Mouse (Mus musculus) stomach, embryonic 14.5 days (tissue): Measurements from ENCODE around the gene Tspan32. TPM values are rescaled to one million over a fixed set of nuclear protein-coding genes. Genes with fewer than 3 reads are reported as not detected.

Source experiments
- ATAC-seq: fragments of 200-750 bp; cut with Nextera tagmentation; 2 replicates; pipeline ENCODE4 v1.8.0; 2017; ENCODE audit warnings: low read depth, moderate TSS enrichment; ENCODE audit not compliant: insufficient number of reproducible peaks, insufficient read depth, low FRiP score
- H3K27ac ChIP-seq: fragments of 300-500 bp; sonication (generic); 2 replicates; pipeline ENCODE4 v1.5.1; 2014; ENCODE audit warnings: mild to moderate bottlenecking, low read length, moderate library complexity, mixed read lengths
- H3K27me3 ChIP-seq: fragments of 300-500 bp; sonication (generic); 2 replicates; pipeline ENCODE4 v1.6.1; 2014; ENCODE audit warnings: low read length, control low read depth, mixed read lengths; ENCODE audit not compliant: control insufficient read depth, insufficient read depth
- H3K36me3 ChIP-seq: fragments of 300-500 bp; sonication (generic); 2 replicates; pipeline ENCODE4 v1.6.1; 2014; ENCODE audit warnings: mild to moderate bottlenecking, control low read depth, low read length, moderate library complexity, mixed read lengths; ENCODE audit not compliant: control insufficient read depth, insufficient read depth
- H3K4me1 ChIP-seq: fragments of 300-500 bp; sonication (generic); 2 replicates; pipeline ENCODE4 v1.6.1; 2014; ENCODE audit warnings: low read length, control low read depth, mixed read lengths; ENCODE audit not compliant: control insufficient read depth, insufficient read depth
- H3K4me2 ChIP-seq: fragments of 300-500 bp; sonication (generic); replicated peaks from 2 replicates; pipeline ENCODE4 v1.6.1; 2014; ENCODE audit warnings: low read depth, low read length, control low read depth
- H3K4me3 ChIP-seq: fragments of 300-500 bp; sonication (generic); 2 replicates; pipeline ENCODE4 v1.5.1; 2014; ENCODE audit warnings: low read depth, low read length, control low read depth
- H3K9ac ChIP-seq: fragments of 300-500 bp; sonication (generic); replicated peaks from 2 replicates; pipeline ENCODE4 v1.6.1; 2014; ENCODE audit warnings: low read depth, mild to moderate bottlenecking, control low read depth, low read length, moderate library complexity, mixed read lengths
- H3K9me3 ChIP-seq: fragments of 300-500 bp; sonication (generic); 2 replicates; pipeline ENCODE4 v1.6.1; 2016; ENCODE audit warnings: low read depth, low read length, control low read depth; ENCODE audit not compliant: control insufficient read depth
- WGBS: fragments of 180-500 bp; shearing (Covaris S2); extraction: QIAGEN DNeasy Blood & Tissue Kit; methylation state at CpG from one replicate; pipeline ENCODE4 v1.1.7; 2014; 5-methylcytosine and 5-hydroxymethylcytosine counted together
- polyA plus RNA-seq: library from polyadenylated mRNA; unstranded; fragments of >200 nt; fragmentation: Nextera tagmentation; extraction: Ambion mirVana; gene quantifications from 2 replicates; pipeline ENCODE4 v1.2.1, GENCODE M21; 2014

Tspan32 gene
- polyA plus RNA-seq, 1 experiment from 2014 or later = 1.6 TPM

- Histone ChIP-seq H3K4me2 (no peak overlapping the region), H3K4me1 (peaks cover 9% of the 10 kb centered on the region; the same call in 1 of the 2 replicates), H3K36me3 (no peaks in the 10 kb centered on the region), H3K4me3 (no peak overlapping the region), H3K9ac (no peak overlapping the region), H3K9me3 (0 out of 2 replicates have a peak, but pooled peaks cover 3% of the 10 kb centered on the region), H3K27me3 (no peaks in the 10 kb centered on the region), H3K27ac (no peak overlapping the region)
- WGBS = 89% methylated on average over 2 of the region's 2 CpGs
- ATAC-seq = no peak
These were observed 39.4 kb downstream of the Tspan32 start for GRCm38 (mm10) chr7:143044049-143044825.

GRCm38 (mm10) chr7:143044826-143045206 is 40.0 kb downstream of the Tspan32 start:
- H3K4me1 ChIP-seq = peaks cover 9% of the 10 kb centered on the region; the same call in 1 of the 2 replicates
- H3K36me3 ChIP-seq = no peaks in the 10 kb centered on the region
- no peaks in the 10 kb centered on the region for H3K27me3 ChIP-seq
- no peak overlapping the region for H3K4me3 ChIP-seq
- no peak for ATAC-seq
- H3K4me2 ChIP-seq = no peak overlapping the region
- H3K9ac ChIP-seq = no peak overlapping the region
- H3K27ac ChIP-seq = no peak overlapping the region
- 0 out of 2 replicates have a peak, but pooled peaks cover 3% of the 10 kb centered on the region for H3K9me3 ChIP-seq

GRCm38 (mm10) chr7:143046358-143046757 is 41.5 kb downstream of the Tspan32 start:
- no peaks in the 10 kb centered on the region for H3K27me3 ChIP-seq
- no peaks in the 10 kb centered on the region for H3K36me3 ChIP-seq
- H3K9me3 ChIP-seq = 0 out of 2 replicates have a peak, but pooled peaks cover 3% of the 10 kb centered on the region
- no peak overlapping the region for H3K27ac ChIP-seq
- ATAC-seq = no peak
- WGBS = 58% methylated on average over 7 of the region's 7 CpGs
- no peak overlapping the region for H3K9ac ChIP-seq
- peaks cover 8% of the 10 kb centered on the region; the same call in 1 of the 2 replicates for H3K4me1 ChIP-seq
- H3K4me2 ChIP-seq = no peak overlapping the region
- H3K4me3 ChIP-seq = no peak overlapping the region

GRCm38 (mm10) chr7:143049331-143049730 is 44.5 kb downstream of the Tspan32 start:
- H3K27ac ChIP-seq = no peak overlapping the region

GRCm38 (mm10) chr7:143049841-143050816 is 45.3 kb downstream of the Tspan32 start:
- Histone ChIP-seq H3K9ac (no peak overlapping the region), H3K27ac (no peak overlapping the region), H3K27me3 (no peaks in the 10 kb centered on the region), H3K9me3 (no peaks in the 10 kb centered on the region), H3K4me1 (peaks cover 15% of the 10 kb centered on the region), H3K36me3 (peaks cover 4% of the 10 kb centered on the region; the same call in 1 of the 2 replicates), H3K4me3 (no peak overlapping the region), H3K4me2 (no peak overlapping the region)
- no peak for ATAC-seq
- 93% methylated on average over 3 of the region's 3 CpGs for WGBS

More at GRCm38 (mm10) chr7:143049331-143049730, 44.5 kb downstream of the Tspan32 start:
- H3K4me2 ChIP-seq = no peak overlapping the region
- H3K36me3 ChIP-seq = no peaks in the 10 kb centered on the region
- no peak overlapping the region for H3K4me3 ChIP-seq
- WGBS = 82% methylated on average over 3 of the region's 3 CpGs
- no peak overlapping the region for H3K9ac ChIP-seq
- H3K27me3 ChIP-seq = no peaks in the 10 kb centered on the region
- 0 out of 2 replicates have a peak, but pooled peaks cover 3% of the 10 kb centered on the region for H3K9me3 ChIP-seq
- H3K4me1 ChIP-seq = peaks cover 7% of the 10 kb centered on the region
- ATAC-seq = no peak

- no peak overlapping the region for H3K27ac ChIP-seq
- H3K9me3 ChIP-seq = no peaks in the 10 kb centered on the region
- H3K4me1 ChIP-seq = peaks cover 26% of the 10 kb centered on the region
- ATAC-seq = no peak
- H3K4me2 ChIP-seq = no peak overlapping the region
- no peak overlapping the region for H3K9ac ChIP-seq
- H3K36me3 ChIP-seq = peaks cover 4% of the 10 kb centered on the region; the same call in 1 of the 2 replicates
- H3K27me3 ChIP-seq = no peaks in the 10 kb centered on the region
- WGBS = 57% methylated on average over 2 of the region's 2 CpGs
- H3K4me3 ChIP-seq = no peak overlapping the region
These were observed 46.5 kb downstream of the Tspan32 start for GRCm38 (mm10) chr7:143051316-143051715.

- peaks cover 39% of the 10 kb centered on the region for H3K4me1 ChIP-seq
- H3K4me3 ChIP-seq = peak within 1 kb of the TSS; percentile 82
- H3K4me2 ChIP-seq = peak within 1 kb of the TSS; percentile 95
- peak within 1 kb of the TSS; percentile 91 for H3K27ac ChIP-seq
- H3K9me3 ChIP-seq = no peaks in the 10 kb centered on the region
- ATAC-seq = peak; percentile 68
- peak within 1 kb of the TSS; percentile 91 for H3K9ac ChIP-seq
- H3K27me3 ChIP-seq = no peaks in the 10 kb centered on the region
- H3K36me3 ChIP-seq = peaks cover 4% of the 10 kb centered on the region; the same call in 1 of the 2 replicates
- WGBS = 0% methylated on average over 37 of the region's 37 CpGs
These were observed 47.8 kb downstream of the Tspan32 start, which contains the start of gene Cd81 for GRCm38 (mm10) chr7:143052626-143053007. Gene Cd81, plus strand, starts transcription at chr7:143052739.
